Mouse (Mus musculus) NIH3T3 (cell line): ENCODE results near the gene Rps6ka4.

ENCODE experiments used
- DNase-seq: peaks from one replicate; pipeline ENCODE4 v3.0.0-alpha.2; 2012; ENCODE audit warnings: low read depth

Gene Rps6ka4

DNA sequence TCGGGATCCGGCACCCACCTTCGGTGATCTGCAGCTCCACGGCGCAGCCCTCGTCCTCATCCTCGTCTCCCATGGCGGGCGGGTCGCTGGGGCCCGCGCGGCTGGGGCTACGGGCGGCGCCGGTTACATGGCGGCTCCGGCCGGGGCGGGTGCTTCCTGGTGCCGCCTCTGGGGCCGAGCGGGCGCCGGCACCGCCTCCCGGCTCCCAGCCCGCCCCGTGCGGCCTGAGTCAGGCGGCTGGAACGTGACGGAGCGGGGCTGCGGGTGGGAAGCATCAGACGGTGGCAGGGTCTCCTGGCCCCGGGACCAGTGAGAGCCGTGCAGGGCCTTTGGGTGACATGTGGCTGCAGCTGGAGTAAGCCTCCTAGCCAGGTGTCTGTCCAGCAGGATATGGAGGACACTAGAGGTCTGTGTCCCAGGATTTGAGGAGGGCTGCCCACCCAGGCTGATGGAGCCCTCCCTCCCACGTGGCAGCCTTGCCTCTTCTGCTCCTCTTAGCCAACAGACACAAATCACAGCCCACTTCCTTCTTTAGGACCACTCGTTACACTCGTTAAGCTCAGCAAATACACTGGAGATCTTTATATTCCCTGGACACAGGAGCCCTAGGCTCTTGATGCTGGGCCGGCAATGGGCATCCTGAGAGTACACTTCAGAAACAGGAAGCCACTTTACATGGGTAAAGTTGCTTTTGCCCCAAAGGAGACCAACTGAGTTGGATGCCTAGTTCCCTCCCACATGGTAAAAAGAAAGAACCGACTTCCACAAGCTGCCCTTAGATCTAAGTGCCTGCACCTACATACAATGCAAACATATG is at the start of gene Rps6ka4:
Gene Rps6ka4, minus strand, starts transcription at position 162 of the 817 bp plus-strand sequence.
- peak; percentile 90 for DNase-seq

- DNase-seq, result no peak
These were observed 37.5 kb upstream of the Rps6ka4 start for GRCm38 (mm10) chr19:6877965-6878364.

DNA sequence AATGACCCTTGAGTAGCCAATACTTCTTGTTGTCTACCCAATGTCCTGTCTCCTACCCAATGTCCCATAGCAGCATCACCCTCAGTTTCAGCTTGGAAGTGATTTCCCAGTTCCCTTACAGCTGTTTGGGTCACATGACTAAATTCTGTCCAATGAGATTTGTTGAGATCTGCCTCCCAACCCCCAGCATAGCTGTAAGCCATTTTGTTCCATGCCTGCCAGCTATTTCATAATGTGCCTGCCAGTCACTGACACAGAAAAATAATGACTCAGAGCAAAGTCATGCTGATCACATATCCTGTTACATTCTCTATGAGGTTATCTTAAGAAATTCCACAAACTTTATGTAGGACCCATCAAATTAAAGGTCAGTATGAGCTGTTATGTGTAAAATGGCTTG is 36.4 kb upstream of the Rps6ka4 start:
- peak; percentile 85 for DNase-seq

DNA sequence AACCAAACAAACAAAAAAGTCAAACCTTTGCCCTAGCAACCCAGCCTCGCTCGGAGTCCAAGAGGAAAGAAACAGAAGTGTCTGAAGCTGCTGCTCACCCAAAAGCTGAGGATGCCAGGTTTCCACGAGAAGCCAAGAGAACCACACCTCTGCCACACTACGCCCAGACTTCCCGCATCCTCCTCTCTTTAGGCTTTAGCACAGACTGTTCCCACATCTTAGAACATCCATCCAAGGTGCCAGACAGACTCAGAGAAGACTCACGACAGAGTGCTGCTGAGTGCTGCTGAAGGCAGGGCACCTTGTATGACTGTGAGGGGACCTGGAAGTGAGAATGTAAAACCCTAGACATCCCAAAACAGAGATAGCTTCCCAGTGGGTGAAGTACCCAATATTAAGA is 35.4 kb upstream of the Rps6ka4 start:
- DNase-seq, result no peak

- peak; percentile 45 for DNase-seq
These were observed 33.8 kb upstream of the Rps6ka4 start for GRCm38 (mm10) chr19:6874257-6874656.

- DNase-seq, result no peak
These were observed 32.3 kb upstream of the Rps6ka4 start for GRCm38 (mm10) chr19:6872701-6873100.

DNA sequence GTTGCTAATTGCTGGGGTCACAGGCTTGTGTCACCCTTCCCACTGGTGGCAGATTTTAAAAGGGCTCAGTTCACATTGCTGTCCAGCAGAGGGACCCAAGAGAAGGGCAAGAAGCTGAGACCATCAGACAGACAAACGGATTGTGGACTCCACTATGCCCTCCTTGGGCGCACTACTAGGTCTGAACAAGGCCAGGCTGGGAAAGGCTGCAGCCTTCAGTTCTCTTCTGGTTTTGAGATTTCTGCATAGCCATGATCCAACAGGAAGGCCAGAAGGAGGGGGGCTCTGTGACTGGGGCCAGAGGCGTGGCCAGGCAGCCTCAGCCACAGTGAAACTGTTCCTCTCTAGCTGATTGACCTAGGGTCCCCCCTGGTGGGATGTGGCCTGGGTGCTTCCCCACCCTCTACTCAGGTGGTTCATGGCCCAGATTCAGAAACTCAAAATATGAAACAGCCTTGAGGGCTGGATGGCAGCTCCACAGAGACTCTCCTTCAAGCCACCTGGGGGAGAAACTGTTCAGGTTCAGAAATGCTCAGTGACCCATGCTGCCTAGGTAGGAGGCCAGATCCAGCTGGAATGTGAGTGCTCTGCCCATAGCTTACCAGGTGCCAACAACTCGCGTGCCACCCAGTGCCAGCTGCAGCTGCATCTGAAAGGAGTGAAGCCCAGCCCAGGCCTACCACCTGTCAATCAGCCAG is 31.3 kb upstream of the Rps6ka4 start:
- DNase-seq, result peak; percentile 71

- DNase-seq, result peak; percentile 79
These were observed 28.9 kb upstream of the Rps6ka4 start for GRCm38 (mm10) chr19:6869355-6869754.

DNA sequence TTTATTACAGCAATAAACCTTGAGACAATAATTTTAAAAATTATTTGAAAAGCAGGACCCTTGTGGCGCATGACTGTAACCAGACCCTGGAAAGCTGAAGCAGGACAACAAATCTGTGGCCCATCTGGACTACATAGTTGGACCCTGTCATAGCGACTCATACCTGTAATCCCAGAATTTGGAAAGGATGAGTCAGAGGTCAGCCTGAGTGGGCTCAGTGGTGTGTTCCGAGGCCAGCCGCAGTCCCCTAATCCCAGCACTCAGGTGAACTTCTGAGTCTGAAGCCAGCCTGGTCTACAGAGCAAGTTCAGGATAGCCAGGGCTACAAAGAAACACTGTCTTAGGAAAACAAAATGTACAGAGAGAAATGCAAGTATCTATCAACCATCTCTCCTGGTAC is 21.0 kb upstream of the Rps6ka4 start:
- peak; percentile 43 for DNase-seq

GRCm38 (mm10) chr19:6860706-6861105 is 20.3 kb upstream of the Rps6ka4 start:
- DNase-seq, result no peak

DNA sequence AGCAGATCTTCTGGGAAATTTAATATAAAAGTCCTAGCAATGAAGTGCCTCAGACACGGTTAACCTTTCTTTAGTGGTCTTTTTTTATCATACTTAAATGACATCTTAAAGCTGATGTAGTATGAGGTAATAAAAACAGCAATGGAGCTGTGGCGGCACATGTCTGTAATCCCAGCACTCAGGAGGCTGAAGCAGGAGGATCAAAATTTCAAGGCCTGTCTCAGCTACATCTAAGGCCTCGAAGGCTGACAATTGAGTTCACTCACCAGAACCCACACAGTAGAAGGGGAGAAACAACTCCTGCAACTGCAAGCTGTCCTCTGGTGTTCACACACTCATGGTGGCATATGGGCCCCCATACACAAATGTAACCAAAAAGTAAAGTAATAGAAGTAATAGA is 19.5 kb upstream of the Rps6ka4 start:
- no peak for DNase-seq

- DNase-seq, result no peak
These were observed 18.7 kb upstream of the Rps6ka4 start for GRCm38 (mm10) chr19:6859032-6859651.

DNA sequence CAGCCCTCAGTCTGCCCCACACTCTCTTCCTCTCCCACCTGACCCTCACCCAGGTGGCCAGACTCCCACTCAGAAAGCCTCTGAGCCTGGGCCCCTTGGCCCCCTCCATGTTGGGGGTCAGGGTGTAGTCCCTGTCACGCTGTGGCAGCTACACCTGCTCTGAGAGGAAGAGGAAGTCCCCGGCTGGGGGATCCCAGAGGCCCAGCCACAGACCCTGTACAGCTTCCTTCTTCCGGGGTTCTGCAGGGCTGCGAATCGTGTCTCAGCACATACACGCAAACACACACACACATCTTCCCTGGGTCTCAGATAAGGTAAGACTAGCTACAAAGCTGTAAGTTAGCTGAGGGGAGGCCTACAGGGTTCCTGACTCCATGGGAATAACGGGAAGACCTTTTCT is 17.6 kb upstream of the Rps6ka4 start, which contains the start of gene Ccdc88b:
Gene Ccdc88b, minus strand, starts transcription at position 181 of the 400 bp plus-strand sequence.
- DNase-seq, result no peak

DNA sequence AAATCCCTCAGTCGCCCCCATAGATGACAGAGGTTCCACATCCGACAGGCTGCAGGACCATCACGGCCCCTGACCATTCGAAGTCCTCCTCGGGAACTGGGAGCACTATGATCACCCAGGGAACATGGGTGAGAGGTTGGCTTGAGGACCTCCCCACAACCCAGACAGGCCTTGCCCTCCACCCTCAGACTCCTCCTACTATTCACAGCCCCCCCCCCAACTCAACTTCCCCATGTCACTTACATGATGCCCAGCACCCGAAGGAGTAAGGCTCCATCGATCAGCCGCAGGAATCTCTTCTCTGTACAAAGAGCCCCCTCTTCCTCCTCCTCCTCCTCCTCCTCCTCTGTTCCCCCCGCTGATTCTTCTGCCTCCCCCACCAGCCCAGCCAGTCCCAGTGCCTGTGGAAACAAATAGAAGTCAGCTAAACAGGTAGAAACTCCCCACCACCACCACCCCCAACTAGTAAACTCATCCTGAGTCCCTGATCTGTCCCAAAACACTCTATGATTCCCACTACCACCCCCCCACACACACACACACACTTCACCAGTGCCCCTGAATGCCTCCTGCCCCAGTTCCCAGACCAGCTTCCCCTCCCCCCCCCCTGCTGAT is 17.1 kb upstream of the Rps6ka4 start:
- no peak for DNase-seq

DNA sequence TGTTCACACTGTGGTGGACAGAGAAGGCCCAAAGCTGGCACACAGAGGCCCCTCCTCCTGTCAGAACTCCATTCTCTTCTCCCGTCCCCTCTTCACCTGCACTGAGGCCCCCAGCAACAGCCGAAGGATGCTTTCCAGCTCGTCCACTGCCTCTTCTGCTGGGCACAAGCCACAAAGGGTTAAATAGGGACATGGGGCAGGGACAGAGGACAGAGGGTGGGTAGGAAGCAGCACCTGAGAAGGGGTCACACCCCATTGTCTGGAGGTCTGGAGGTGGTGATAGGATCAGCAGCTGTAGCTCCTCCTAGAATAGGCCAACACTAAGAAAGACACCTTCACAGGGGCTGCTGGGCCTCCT is 16.5 kb upstream of the Rps6ka4 start:
- DNase-seq, result no peak

- DNase-seq, result peak; percentile 75
These were observed 16.0 kb upstream of the Rps6ka4 start for GRCm38 (mm10) chr19:6856281-6857002.

- DNase-seq, result no peak
These were observed 15.0 kb upstream of the Rps6ka4 start for GRCm38 (mm10) chr19:6855225-6856031.

DNA sequence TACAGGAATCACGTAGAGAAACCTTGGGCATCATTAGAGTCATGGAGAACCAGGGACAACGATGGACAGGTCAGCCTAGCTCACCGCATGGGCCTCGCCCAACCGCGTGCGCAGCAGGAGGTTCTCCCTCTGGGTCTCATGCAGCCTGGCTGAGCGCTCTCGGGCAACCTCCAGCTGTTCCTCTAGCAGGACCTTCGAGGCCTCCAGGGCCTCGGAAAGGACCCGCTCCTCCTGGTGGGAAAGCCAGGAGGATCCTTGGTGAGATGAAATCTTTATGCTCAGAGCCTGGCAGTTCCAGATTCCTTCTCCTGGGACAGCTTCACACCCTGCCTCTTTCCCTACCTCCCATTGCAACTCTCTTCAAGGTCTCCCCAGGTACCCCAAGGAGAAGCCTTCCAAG is 14.2 kb upstream of the Rps6ka4 start:
- DNase-seq, result no peak

- DNase-seq, result peak; percentile 59
These were observed 13.5 kb upstream of the Rps6ka4 start for GRCm38 (mm10) chr19:6853903-6854302.

DNA sequence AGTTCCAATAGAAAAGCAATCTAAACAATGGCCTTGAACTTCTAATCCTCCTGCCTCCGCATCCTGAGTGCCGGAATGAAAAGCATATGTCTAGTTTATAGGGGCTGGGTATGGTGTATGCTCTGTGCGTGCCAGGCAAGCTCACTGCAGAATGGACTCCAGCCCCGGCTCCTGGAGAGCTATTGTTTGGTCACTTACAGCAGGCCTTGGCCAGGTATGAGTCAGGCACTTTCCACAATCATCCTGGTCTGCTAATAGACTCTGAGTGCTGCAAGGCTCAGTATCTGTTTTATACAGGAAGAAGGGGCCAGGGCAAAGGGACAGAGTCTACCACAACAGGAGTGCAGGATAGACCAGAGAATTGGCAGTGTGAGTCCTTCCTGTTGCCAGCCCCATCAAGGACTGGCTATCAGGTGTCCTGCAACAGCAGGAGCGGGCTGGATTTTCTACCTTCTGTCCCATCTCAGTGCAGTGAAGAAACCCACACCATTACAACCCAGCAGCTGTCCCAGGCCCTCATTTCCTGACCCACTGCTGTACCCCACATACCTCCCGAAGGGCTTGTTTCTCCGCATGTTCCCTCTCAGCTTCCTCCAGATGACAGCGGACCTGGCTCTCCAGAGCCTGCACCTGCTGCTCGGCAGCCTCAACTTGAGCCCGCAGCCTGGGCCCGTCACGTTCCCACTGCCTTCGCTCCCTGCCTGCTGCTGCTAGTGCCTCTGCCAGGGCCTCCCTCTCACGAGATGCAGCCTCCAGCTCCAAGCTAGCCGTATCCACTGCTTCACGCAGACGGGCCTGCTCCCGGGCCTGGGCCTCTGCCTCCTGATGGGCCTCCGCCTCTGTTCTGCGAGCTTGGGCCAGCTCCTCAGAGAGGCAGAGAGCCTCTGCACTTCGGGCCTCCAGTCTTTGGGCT is 12.2 kb upstream of the Rps6ka4 start:
- DNase-seq, result no peak
